Mouse (Mus musculus) left cerebral cortex, adult 9 months (tissue): ENCODE measurements around the gene Ssty2.
"Not testable (repeated sequence)": the region's sequence is repeated elsewhere in the genome, so short reads cannot be mapped to it uniquely, and the experiment has no call there.

Source experiments
- DNase-seq, 2 experiments: peaks; one replicate each; pipeline ENCODE4 v3.0.0; 2022; ENCODE audit warnings: low spot score in 2 of 2

Gene Ssty2

DNA sequence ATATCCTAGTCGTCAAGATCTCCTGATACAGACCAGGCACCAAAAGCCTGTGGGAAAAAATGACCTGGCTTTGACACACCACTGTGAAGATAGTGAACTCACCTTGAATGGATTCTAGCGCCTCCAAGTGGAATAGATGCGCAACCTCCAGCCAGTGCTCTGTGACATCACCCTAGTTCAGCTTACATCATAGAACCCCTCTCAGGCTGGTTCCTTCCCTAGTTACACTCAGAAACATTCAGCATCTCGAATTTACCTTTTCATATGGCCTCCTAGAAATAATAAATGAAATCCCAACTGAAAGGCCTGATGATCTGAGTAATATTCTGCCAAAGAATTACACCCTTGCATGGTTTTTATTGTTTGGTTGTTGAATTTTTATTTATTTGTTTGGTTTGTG, at the start of gene Ssty2:
TSS of gene Ssty2 (minus strand) at position 101 of the 400 bp plus-strand sequence.
- DNase-seq, result not testable (repeated sequence)
